Mouse (Mus musculus): ENCODE data around the gene Olfr1441.

GRCm38 (mm10) chr19:12435750-12436524 is 18.7 kb downstream of the Olfr1441 start:
- TF ChIP-seq CTCF (IDR thresholded peaks at IDR 0.05; ENCODE audit: borderline replicate concordance, insufficient read depth, low read depth, low read length) (no peak), POLR2A (IDR thresholded peaks at IDR 0.05; ENCODE audit: borderline replicate concordance, insufficient read depth, low read length) (no peak)
